Mouse (Mus musculus) cerebellum, adult 11 months (tissue): ENCODE measurements around the gene Bmper.

Experiments
- DNase-seq: peaks from one replicate; pipeline ENCODE4 v3.0.0; 2022

The Bmper gene

DNA sequence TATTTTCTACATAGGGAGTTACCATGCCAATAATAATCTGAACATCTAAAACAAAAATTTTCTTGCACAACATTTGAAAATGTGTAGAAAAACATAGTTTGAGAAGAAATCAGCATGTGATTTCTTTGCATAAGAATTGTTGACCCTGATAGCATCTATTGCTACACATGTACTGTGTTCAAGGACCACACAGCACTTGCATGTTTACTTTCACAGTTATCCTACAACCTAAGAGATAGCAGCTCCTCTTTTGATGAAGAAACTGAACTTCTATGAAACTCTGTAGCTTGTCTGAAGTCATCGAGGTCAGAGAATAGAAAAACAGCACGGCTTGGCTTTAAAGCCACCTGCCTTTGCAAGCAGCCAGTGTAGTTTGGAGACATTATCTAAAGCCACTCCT is 85.0 kb downstream of the Bmper start:
- DNase-seq, result no peak

DNA sequence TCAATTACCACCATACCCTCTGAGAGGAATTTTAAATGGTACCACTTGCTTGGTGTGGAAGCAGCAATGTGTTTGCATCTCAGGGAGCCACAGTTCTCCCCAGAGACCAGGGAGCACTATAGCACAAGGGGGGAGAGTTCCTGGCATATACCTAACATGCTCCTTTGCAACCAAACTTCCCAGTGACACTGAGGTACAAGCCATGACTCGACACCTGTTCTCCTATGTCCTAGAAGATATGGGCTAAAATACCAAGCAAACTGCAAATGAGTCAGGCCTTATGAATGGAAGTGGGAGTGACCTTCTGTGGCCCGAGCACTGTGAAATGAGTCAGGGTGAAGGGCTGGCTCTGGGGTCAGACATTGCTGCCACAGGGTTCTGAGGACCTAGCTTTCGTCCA is 88.1 kb downstream of the Bmper start:
- DNase-seq, result no peak

DNA sequence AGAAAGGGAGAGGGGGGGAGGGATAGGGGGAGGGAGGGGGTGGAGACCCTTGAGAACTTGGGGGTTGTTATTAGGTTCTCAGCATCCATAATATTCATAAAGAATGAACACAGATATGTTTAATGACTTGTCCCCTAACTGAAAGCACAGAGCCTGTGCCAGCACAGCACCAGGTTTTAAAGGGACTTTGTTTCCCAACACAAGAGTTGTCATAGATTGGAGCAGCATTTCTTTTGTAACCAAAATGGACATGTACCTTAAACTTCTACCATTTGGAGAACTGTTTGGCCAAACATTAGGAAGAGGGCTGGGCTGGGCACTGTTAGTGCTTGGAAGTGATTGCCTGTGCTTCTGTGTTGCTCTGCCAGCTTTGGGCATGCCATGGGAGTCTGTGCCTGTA is 89.1 kb downstream of the Bmper start:
- DNase-seq, result no peak

DNA sequence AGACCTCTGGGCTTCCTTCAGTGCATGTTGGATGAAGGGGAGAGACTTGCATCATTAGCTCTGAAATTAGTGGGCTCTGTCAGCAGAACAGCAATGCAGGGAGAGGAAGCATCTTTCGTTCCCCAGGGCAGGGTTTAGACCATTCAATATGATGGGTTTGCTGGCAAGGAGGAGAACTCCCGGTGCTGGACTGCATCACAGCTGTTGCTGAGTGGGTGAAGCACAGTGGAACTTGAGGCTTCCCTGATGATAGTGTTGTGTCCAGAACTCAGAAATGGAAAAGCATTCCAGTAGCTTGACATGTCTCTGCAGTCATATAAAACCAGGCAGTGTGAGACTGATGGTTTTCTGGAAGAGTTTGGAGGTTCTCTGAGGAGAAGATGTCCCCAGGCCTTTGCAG is 90.0 kb downstream of the Bmper start:
- DNase-seq, result no peak

DNA sequence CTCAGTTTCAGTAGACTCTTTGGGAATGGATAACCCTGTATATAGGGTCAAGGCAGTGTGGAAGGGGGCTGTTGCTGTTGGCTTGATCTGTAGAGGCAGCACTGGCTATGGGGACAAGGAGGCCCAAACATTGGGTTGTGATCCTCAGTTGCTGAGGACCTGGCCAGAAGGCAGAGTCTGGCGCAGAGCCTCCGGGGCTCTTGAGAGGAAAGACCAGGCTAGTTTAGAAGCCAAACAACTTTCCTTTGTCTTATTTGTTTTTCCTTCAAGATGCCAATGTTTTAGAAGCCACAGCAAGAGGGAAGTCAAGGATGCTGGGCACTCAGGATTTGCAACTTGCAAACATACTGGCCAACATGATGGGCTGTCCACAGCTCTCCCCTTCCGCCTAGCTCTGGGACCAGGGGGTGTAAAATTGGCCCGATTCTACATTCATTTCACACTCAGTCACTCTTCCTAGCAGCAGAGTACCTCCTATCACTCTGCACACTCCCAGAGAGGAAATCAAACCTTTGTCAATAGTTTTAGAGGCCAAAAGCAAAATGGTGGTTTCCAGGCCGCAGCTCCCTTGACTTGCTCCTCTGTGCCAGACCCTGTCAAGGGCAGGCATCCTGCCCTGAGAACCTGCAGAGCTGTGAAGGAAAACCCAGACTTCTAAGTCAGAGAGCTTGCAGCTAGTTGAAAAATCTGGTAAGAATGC is 92.9 kb downstream of the Bmper start:
- no peak for DNase-seq

DNA sequence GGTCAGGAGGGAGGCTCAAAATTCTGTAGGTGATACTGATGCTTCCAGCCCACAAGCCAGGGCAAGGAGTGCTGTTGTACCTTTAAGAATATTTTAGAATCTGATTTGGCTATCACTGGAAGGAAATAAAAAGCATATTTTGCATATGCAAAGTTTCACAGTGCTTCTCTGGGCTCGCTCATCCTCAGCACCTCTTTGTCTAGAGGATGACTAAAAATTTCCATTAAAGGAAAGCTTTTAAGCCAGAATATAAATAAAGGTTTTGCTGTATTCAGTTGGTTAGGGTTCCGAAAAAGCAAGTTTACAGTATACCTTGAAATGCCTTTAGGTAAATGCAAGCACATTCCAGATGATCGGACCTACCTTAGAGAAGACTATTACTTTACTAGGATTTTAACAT is 105.0 kb downstream of the Bmper start:
- no peak for DNase-seq

DNA sequence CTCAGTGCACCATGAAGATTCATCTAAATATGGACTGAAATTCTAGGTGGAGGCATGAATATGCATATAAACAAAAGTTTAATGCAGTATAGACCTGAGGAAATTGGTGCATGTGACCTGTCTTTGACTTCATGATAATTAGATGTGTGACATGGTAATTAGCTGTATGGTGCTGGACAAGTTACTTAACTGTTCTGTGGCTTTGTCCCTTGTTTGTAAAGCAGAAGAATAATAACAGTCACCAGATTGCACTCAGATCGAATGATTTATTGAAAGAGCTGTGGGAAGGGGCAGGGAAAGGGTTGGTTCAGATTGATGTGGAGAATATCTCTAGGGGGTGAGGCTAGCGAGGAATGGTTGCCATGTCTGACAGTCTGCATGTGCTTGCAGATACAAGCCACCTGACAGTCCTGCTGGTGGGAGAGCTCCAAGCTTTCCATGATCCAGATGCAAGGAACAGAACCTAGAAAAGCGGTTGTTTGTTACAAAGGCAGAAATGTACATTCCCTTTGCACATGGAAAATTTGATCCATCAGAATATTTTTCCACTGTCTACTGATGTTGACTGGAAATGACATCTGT is 110.3 kb downstream of the Bmper start:
- DNase-seq, result no peak

DNA sequence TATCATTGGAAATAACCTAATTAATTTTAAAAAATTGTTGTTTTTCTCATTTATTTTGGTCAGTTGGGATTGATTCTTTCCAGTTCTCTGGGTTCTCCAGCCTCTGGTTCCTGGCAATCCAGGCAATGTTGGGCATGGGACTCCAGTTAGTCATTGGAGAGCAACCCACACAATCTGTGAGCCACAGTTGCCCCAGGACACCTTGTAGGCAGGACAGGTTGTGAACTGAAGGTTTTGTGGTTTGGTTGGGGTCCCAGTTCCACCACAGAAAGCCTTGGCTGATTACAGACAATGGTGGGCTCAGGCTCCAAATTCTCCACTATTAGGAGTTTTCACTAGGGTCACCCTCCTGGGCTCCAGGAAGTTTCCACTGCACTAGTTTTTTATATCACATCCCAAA is 117.7 kb downstream of the Bmper start:
- DNase-seq, result no peak

DNA sequence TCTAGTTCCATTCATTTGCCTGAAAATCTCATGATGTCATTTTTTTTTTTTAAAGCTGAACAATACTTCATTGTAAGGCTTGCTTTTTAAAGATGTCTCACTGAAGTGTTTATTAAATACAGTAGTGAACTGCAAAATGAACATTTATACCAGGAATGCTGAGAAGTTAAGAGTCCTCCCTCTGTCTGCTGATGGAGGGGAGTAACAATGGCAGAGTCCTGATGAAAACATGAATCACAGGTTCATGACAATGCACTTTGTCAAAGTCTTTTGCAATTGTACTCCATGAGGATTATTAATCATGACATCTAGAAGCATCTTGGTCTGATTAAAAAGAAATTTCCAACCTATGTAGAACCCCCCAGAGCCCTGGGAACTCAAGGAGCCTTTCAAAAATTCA is 118.4 kb downstream of the Bmper start:
- no peak for DNase-seq

DNA sequence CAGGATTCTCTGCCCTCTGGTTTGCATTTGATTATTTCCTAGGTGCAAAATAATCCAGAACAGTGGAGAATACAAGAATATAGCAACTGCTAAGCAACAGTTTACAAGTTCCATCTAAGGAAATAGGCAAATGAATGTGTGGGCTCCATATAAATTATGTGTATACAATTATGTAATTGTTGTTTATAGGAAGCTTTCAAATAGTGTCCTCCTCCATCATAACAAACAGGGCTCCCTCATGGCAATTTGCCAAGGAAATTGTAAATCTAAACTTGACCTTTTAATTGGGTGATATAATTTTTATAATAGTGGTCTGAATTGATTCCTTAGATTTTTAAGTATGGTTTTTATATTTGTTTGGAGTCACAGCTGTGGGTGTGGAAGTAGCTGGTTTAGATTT is 121.5 kb downstream of the Bmper start:
- DNase-seq, result no peak

DNA sequence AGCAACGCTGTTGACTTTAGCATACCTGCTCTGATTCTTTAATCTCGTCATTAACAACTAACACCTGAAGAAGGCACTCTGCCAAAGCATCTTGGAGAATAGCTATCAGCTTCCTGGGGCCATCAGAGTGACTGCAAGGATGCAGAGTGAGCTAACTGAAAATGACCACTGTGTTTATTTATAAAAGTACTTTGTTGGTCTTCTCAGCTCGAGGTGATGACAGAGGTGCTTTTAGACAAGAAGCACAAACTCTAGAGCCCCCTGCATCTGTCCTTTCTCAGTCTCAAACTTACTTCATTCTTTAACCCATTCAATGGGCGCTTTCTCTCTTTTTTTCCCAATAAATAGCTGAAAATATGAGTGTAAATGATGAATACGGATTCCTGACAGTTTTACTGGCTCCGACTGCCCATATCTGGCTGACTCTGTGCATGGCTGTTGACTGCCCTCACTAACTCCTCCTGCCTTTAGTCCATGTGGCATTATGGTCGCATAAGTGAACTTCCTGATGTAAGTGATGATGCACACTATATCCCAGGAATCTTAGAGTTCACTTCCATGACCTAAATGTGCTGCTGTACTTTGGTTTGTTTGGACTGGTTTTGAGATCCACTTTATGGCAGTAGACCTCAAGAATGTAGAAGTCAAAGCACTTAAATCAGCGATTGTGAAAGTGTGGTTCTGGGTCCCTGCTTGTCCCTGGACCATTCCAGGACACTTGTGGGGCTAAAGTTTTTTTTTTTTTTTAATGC is 122.4 kb downstream of the Bmper start:
- no peak for DNase-seq

DNA sequence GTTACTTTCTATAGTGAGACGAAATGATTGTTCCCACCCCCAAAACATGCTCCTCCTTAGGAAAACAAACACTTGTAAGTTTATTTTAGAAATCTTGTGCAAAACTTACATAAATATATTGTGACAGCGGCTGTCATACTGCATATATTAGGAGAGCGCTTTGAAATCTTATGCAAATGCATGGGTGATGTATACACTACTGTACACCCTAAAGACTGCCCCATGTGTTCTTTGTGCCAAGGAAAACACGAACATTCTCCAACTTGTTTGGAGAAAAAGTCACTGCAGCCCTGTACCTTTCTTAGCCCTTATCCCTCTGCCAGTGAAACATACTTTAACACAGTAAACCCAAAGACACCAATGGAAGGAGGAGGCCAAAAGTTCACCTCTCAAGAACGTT is 126.7 kb downstream of the Bmper start:
- DNase-seq, result no peak

DNA sequence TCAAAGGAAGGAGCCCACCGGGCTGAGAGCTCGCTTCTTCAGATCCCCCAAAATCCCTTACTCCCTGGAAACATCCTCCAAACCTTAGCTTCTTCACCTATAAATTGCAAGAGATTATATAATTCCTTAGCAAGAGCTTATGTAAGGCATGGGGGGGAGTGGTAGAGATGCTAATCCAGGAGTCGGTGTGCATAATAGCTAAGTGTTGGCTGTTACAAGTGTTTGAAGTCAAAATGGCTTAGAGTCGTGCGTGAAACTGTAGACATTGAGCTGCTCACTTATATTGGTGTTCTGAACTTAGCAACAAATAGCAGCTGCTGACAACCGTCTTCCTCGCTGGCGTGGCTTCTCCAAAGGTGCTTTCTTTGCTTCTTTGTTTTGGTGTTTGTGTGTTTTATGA is 128.5 kb downstream of the Bmper start:
- DNase-seq, result no peak

DNA sequence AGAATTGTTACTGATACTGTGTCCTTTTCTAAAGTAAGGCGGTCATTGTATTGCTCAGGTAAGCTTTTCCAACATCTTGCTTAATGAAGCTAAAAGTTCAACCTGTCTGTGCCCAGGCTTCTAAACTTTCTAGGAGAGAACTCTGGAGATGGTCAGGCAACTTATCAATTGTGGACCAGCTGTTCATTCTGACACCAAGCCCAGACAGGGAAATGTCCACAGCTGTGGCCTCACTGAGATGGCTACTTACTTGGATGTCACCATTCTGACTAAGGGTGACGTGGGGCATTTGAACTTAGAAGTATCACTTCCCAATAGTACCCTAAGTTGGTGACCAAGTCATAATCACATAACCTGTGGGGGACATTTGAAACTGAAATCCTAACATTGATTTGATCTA is 129.5 kb downstream of the Bmper start:
- DNase-seq, result no peak

DNA sequence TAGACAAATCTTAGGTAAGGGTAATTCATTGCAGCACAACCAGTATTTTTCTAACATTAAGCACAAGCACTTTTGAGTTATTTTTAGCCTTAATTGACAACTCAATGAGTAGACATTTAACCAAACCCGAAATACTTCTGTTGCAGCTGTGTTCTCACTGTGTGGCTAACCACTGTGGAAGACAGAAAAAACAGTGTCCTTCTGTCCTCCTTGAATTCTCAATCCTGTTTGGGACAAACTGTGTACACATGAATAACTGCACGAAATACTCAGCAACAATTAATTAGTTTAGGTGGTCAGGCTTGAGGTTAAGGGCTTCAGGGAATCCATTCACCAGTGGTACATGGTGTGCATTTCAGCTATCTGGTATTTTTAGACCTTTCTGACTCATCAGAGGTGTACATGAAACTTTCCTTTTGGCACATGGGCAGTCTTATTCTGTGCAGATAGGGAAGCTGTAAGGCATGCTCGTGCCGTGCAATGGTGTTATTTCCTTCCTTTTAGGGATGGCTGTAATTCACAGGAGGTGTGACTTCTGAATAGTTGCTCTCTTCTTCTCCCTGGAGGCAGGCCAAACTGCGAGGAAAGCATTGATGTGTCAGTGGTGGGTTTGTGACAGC is 131.4 kb downstream of the Bmper start:
- no peak for DNase-seq

DNA sequence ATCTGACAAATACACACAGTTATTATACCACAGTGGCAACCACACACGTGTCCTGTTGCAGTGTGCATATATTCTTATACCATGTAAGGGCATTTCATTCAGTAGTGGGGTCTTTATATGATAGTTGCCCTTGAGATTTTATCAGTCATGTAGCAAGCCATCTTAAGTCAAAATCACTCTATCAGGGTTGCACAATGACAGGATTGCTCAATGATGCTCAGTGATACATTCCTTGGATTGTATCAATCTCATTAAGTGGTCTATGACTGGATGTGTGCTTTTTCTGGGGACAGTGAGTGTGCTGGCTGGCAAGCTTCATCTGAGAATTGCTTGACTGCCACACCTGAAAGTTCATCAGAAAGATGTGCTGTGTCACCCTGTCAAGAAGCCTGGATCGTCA is 135.2 kb downstream of the Bmper start:
- DNase-seq, result no peak

DNA sequence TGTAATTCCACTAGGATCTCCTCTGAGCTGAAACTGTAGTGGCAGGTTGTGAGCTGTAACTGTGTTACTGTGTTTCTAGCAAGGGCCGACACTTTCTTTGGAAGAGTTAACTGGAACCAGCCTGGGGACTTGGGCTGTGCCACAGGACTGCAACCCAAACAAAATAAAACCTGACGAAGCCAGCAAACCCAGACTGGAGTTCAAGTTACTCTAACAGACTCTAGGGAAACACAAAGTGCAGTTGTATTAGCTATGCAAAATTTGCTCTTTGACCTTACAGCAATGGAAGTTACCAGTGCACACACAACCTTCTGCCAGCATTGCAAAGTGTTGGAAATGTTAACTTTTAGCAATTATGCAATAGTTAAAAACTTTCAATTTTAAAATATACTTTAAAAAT is 140.3 kb downstream of the Bmper start:
- DNase-seq, result no peak

DNA sequence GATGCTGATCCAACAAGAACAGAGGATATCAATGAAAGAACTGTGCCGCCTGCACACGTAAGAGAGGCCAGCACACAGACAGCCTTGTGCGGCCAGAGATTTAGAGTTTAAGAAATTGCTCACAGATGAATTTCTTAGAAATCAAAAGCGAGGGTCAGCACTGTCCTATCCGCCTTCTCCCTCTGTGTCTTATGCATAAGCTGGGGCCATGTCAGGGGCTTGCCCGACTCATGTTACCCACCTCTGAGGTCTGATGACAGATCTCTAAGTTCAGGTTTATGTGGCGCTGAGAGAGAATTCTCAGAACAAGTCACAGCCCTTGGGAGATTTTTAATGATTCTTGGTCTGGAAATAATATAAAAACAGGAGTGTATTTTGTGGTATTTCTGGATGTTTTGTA is 140.7 kb downstream of the Bmper start:
- DNase-seq, result no peak

DNA sequence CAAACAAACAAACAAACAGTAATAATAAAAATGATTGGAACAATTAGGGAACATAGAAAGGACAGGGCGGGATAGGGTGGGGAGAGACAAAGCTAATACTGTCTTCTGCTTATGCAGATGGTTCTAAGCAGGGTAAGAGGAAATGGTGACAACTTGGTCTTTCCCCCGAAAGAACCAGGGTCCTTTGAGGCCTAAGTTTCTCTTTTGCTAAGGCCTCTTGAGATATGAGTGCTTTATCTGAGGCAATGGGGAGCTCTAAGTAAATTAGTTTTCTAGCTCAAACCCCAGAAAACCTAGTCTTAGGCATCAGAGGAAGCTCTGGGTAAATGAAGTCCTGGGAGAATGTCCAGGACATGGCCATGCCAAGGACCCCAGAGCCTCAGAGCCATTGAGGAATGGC is 141.2 kb downstream of the Bmper start:
- no peak for DNase-seq

DNA sequence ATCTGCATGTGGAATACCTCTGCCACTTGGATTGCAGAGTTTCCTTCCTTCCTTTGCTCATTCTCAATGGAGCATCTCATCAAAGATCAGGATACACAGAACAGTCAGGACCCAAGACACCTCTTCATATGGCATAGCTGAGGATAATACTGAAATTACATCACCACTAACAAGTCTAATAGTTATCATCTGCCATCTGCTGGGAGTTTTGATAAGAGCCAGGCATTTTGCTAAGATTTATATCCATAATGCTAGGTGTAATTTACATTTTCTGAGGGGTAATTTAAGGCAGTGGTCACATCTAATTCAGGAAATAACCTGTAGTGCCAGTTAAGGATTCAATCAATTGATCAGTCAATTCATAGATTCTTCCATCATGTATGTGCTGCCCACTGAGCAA is 145.2 kb downstream of the Bmper start:
- DNase-seq, result no peak

DNA sequence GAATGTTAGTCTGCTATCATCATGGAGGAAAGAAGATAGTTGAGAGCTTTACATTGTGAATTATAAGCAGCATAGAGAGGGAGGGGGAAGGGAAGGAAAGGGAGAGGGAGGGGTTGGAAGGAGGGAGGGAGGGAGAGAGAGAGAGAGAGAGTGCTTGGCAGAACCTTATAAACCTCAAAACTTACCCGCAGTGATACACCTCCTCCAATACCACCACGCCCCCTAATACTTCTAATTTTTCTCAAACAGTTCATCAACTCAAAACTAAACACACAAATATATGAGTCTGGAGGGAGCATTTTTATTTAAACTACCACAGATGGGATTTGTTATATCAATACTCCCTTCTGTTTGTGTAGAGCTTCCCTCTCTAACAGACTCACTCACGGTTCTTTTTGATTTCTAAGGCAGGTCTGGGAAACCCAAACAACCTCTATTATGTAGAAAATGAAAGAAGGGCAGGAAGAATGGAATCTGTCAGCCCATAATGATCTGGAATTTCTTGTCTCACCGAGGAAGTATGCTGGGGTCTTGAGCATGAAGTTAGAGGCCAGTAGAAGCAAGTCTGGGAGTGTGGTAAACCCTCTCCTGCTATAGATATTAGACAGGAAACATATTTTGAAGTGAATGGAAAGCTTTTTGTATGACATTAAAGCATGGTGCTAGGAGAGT is 152.0 kb downstream of the Bmper start:
- no peak for DNase-seq

DNA sequence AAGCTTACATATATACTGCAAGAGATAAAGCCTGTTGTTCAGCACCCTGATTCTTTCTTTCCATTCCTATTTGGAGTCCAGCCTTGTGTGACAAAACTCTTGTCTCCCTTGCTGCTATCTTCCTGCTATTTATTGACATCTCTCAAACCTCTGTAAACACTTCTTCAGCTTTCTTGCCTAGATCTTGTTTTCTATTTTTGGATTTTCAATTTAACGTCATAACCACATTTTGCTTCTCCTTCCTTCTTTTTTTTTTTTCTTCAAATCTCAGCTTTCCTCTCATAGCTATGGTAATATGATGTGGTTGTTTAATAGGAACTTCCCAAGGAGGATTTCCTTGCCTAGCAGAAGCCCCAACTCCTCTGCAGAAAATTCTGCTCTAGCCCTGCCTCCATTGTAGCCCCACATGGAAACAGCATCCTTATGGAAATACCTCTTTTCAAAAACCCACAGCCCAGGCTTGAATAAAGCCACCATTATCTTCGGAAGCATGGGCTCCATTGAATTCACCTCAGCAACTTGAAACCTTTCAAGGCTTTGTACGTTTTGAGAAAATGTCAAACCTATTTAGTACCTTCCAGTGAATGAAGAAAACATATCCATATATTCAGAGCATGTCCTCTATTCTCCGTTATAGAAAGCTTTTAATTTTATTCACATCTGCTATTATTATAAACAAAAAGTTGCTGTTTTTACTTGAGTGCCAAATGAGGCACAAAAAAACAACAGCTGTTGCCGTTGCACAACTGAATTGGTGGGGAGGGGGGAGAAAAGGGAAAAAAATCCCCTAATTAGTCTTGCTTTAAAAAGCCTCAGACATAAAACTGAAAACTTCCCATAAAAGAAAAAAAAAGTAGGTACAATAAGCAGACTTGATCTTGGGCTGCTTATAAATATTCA is 155.2 kb downstream of the Bmper start:
- no peak for DNase-seq
